Mouse (Mus musculus) skeletal muscle tissue, adult 2 months (tissue): ENCODE data around the gene Glg1.
"Not testable (repeated sequence)": the region's sequence is repeated elsewhere in the genome, so short reads cannot be mapped to it uniquely, and the experiment has no call there.

Experiments
- DNase-seq: peaks from one replicate; pipeline ENCODE4 v3.0.0-alpha.2; 2012; ENCODE audit warnings: low read depth, low spot score

Glg1 gene

DNA sequence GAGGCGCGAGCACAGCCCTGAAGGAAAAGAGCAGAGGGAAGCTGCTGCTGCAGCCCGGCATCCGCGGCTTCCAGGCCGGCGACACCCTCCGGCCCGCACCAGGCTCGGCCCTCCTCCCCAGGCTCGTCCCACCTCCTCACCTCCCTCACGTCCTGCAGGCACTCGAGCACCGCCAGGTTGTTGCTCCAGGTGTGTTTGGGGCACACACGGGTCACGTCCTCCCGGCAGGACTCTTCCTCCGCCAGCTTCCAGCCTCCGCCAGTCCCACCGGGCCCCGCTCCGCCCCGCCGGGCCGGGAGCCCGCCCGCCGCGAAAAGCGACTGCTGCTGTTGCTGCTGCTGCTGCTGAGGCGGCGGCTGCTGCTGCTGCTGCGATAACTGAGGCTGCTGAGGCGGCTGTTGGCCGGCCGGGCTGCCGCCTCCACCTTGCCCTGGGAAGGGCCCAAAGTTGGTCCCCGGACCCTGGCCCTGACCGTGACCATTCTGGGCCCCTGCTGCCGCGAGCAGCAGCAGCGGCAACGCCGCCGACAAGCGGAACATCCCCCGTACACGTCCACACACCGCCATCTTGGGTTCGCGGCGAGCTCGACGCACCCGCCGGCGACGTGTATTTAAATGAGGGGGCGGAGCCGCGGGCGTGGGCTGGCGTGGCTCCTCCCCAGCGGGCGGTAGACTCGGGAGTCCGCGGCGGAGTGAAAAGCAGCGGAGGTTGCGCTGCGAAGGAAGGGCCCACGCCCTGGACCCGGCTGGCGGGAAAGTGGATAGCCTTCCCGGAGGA, at the start of gene Glg1:
TSS of gene Glg1 (minus strand) at position 586 of the 777 bp plus-strand sequence.
- peak; percentile 87 for DNase-seq

GRCm38 (mm10) chr8:111305031-111305730, 46.2 kb upstream of the Glg1 start:
- no peak for DNase-seq

DNA sequence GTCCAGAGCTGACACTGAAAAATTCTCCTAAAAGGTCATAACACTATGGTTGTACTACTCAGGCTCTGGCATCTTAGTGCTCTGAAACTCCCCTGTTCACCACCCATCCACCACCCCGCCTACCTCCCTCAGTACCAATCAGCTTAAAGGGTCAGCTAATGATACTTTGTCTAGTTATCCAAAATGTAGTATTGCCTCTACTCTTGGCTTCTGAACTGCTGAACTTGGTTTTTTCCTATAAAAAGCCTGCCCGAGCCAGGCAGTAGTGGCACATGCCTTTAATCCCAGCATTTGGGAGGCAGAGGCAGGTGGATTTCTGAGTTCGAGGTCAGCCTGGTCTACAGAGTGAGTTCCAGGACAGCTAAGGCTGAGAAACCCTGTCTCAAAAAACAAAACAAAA, 45.3 kb upstream of the Glg1 start:
- DNase-seq = no peak

DNA sequence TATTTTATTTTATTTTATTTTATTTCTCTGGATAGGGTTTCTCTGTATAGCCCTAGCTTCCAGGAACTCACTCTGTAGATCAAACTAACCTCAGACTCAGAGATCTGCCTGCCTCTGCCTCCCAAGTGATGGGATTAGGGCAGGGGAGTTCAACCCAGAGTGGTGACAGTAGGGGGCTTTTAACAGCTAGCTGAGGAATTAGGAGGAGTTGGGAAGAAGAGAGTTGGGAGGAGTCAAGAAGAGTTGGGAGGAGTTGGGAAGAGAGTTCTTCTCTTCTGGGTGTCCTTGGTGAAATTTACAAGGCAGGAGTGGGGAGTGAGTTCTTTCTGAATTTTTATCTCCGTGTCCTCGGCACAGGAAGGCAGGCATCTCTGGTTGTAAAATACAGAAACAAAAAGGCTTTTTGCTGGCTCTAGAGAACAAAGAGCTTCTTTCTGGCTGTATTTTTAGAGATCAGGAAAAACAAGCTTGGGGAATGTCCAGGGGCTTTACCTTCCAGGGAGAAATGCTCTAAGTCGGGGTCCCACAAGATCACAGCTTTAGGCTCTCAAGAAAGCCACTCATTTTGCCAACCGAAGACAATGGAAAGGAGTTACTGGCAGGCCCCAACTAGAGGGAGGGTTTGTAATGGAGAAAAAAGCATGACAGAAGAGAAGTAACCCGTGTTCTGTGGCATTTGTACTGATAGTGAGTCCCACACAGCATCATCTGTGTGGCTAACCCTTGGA, 44.2 kb upstream of the Glg1 start:
- not testable (repeated sequence) for DNase-seq

DNA sequence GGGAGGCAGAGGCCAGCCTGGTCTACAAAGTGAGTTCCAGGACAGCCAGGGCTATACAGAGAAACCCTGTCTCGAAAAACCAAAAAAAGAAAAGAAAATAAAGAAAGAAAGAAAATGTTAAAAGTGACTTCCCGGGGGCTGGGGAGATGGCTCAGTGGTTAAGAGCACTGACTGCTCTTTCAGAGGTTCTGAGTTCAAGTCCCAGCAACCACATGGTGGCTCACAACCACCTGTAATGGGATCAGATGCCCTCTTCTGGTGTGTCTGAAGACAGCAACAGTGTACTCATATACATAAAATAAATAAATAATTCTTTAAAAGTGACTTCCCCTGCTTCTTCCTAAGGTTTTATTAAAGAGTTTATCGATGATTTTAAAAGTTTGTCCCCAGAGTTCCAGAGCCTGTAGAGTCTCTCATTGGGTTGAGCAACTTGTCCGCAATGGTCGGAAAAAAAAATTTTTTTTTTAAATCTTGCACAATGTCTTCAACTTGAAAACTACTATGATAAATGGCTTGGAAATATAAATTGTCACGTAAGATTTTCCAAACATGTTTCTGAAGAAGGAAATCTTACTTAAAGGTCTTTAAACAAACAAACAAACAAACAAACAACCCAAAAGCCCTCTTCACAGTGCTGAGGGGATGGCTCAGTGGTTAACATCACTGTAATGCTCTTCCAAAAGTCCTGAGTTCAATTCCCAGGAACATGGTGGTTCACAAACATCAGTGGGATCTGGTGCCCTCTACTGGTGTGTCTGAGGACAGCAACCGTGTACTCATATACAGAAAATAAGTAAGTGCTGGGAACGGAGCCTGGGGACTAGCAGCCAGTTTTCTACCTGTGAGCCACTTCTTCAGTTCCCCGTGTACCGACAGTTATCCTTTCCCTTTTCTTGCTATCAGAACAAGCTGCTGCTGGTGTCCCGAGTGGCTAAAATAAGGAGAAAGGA, 41.9 kb upstream of the Glg1 start:
- DNase-seq = no peak

DNA sequence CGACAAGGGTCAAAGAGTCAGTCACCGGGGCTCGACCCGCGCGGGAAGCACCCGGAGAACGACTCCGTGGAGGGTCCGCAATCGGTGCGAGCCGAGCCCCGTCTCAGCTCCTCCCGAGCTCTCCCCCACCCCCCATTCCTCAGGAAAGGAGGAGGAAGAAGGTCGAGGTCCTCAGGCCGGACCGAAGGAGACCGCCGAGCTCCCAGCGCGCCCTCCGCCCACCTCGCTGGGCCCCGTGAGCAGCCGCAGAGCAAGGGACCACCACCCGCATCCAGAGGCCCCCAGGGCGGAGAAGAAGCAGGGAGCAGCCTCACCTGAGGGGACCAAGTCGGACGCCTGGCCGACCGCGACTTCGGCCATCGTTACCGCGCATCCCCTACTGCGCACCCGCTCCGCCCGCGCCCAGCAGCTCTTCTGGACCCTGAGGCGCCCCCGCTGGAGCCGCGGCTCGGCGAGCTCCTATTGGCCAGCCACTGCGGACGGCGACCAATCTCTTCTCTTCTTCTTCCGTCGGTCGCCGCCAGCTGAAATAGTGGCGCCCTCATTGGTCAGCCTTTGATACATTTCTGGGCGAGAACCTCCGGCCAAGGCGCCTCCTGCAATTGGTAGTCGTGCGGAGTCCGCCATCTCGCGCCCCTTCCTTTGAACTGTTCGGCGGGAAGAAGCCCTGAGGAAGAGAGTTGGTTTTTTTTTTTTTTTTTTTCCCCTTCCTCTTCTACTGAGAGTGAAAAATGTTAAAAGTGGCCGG, 41.0 kb upstream of the Glg1 start, which contains the start of gene Rfwd3:
TSS of gene Rfwd3 (minus strand) at position 402 of the 748 bp plus-strand sequence.
- peak; percentile 97 for DNase-seq

GRCm38 (mm10) chr8:111299363-111299820, 40.4 kb upstream of the Glg1 start:
- DNase-seq = peak; percentile 9

DNA sequence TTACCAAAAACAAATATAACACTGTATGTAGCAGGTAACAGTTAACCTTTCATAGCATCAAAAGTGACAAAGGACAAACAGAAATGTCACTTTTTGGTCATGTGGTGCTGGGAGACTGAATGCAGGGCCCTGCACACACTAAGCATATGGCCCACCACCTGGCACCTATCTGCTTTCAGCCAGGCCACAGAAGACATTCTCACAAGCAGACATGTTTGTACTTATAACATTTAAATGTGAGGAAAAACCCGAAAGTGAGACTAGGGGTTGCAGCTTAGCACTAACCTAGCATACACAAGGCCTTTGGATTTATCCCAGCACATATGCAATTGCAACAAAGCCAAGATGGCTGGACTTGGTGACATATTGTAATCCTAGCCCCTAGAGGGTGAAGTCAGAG, 39.0 kb upstream of the Glg1 start:
- DNase-seq = no peak

- no peak for DNase-seq
These were observed 32.7 kb upstream of the Glg1 start for GRCm38 (mm10) chr8:111291733-111292132.

DNA sequence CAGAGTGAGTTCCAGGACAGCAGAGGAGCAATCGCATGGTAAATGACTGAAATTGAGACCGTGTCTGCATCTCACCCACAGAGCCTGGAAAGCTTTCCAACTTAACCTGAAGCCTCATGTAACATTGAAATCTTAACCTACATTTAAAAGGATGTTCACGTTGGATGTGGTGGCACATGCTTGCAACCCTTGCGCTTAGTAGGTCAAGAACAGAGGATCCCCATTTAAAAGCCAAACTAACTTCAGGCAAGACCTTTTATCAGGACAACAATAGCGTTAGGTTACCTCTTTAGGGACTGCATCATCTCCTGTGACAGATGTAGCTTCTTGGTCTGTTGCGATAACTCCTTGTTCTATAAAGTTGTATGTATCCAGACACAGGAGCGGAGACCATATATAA, 31.6 kb upstream of the Glg1 start:
- no peak for DNase-seq

GRCm38 (mm10) chr8:111285603-111286002, 26.6 kb upstream of the Glg1 start:
- DNase-seq = no peak

- DNase-seq = no peak
These were observed 23.1 kb upstream of the Glg1 start for GRCm38 (mm10) chr8:111282093-111282492.

- DNase-seq = no peak
These were observed 9.3 kb upstream of the Glg1 start for GRCm38 (mm10) chr8:111268277-111268676.

DNA sequence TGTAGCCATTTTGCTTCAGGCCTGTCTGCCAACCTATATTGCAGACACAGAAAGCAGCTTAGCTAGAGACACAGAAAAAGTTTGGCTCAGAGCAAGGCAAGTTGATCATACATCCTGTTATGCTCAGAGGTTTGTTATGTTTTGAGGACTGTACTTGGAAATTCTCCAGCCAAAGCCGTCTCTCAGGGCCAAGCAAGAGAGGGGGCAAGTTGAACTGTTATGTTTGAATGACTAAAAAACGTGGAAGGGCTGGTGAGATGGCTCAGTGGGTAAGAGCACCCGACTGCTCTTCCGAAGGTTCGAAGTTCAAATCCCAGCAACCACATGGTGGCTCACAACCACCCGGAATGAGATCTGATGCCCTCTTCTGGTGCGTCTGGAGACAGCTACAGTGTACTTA, 7.1 kb upstream of the Glg1 start:
- not testable (repeated sequence) for DNase-seq

DNA sequence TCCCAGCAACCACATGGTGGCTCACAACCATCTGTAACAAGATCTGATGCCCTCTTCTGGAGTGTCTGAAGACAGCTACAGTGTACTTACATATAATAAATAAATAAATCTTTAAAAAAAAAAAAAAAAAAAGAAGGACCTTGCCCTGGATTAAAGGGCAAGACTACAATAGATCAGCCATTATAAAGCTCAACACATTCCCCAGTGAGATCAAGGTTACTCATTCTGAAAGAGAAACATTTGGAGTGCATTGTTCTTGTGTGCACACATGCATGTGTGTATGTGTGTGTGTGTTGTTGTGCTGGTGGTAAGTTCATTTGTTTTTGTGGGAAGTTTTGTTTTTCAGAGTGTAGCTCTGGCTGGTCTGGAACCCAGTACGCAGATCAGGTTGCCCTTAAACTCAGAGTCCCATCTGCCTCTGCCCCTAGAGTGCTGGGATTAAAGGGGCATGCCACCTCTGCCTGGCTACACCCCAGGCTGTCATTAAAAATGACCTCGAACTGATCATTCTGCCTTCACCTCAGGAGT, 5.7 kb upstream of the Glg1 start:
- DNase-seq = no peak

DNA sequence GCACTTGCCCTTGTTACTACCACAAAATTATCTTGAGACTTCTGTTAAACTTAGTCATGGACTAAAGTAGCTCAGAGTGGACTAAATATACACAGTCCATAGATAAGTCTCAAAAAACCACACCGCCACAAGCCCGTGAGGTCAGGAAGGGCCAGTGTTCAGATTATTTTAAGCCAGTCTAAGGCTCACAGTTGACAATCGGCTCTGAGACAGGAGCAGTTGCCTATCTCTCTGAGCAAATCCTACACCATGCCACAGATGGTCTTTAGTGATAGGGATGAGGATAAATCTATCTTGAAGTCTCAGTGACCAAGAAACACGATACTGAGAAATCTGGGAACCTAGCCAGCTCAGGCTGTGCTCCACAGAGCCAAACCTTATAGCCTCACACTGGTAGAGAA, 3.0 kb upstream of the Glg1 start:
- no peak for DNase-seq

DNA sequence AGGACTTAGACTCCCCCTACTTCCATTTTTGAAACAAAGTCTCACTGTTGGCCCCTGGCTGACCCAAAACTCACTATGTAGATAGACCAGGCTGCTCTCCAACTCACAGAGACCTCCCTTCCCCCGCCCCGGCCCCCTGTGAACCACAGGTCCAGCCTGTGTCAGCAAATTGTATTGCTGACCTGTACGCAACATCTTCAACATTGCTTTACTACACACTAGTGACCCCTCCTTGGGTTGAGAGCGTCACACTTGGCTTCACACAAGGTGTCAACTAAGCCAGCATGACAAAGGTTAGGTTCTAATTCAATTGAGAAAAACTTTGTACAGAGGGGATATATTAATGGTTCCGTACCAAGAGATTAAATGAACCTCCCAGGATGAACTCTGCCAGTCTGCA, 1.2 kb upstream of the Glg1 start:
- no peak for DNase-seq

- DNase-seq = no peak
These were observed 359 bp upstream of the Glg1 start for GRCm38 (mm10) chr8:111259408-111259741.

DNA sequence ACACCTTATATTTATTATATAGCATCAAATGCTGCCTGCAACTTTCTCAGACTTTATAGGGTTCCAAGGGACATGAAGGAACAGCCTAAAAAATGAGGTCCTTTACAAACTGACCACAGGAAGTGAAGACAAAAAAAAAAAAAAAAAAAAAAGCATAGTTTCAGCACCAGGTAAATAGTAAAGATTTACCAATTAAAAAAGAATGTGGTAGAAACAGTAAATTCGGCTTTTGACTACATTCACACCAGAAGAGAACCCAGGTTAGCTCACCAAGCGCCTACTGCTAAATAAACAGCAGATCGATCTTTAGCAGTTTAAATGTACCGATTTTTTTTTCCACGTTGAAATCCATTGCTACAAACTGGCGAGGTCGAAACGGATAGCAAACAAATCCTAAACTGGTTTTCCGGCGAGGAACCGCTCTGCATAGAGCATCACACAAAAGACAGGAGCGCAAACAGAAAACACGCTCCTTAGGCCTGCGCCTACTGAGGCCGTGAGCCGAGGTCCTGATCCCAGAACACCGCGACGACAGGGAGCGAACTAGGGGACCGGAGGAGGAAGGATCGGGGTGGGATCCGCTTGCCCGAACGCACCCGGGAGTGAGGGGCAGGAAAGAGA, 896 bp downstream of the Glg1 start:
- DNase-seq = no peak
